Mouse (Mus musculus): Measurements from ENCODE around the gene Drg2. TPM values are rescaled to one million over a fixed set of nuclear protein-coding genes. Genes with fewer than 3 reads are reported as not detected.
A peak's percentile ranks its signal among the peaks of the same experiment; 100 is the strongest.

The Drg2 gene
- polyA plus RNA-seq, 1 experiment from 2014 or later, result 95.6 TPM

- no peaks in the 10 kb centered on the region for H3K9me3 ChIP-seq (ENCODE audit: control insufficient read depth, low read length)
- ATAC-seq (ENCODE audit: low read depth), result no peak
- no peak overlapping the region for H3K9ac ChIP-seq (replicated peaks; ENCODE audit: low read depth, low read length)
- H3K4me3 ChIP-seq (ENCODE audit: low read depth, low read length), result no peak overlapping the region
- H3K27ac ChIP-seq (ENCODE audit: low read depth, low read length), result no peak overlapping the region
- H3K4me2 ChIP-seq (ENCODE audit: low read depth, low read length), result no peak overlapping the region
- WGBS, result 45% methylated on average over 17 of the region's 17 CpGs
- H3K27me3 ChIP-seq (ENCODE audit: control insufficient read depth, insufficient read depth, low read length), result no peaks in the 10 kb centered on the region
- no peaks in the 10 kb centered on the region for H3K36me3 ChIP-seq (ENCODE audit: control insufficient read depth, insufficient read depth, low read length)
- H3K4me1 ChIP-seq (ENCODE audit: control insufficient read depth, insufficient read depth, low read length), result no peaks in the 10 kb centered on the region
Observed at GRCm38 (mm10) chr11:60478121-60478520, 23.7 kb downstream of the Drg2 start.

- Histone ChIP-seq H3K27ac (ENCODE audit: low read depth, low read length) (no peak overlapping the region), H3K4me2 (ENCODE audit: low read depth, low read length) (no peak overlapping the region), H3K9me3 (ENCODE audit: control insufficient read depth, low read length) (no peaks in the 10 kb centered on the region), H3K27me3 (ENCODE audit: control insufficient read depth, insufficient read depth, low read length) (no peaks in the 10 kb centered on the region), H3K4me1 (ENCODE audit: control insufficient read depth, insufficient read depth, low read length) (no peaks in the 10 kb centered on the region), H3K4me3 (ENCODE audit: low read depth, low read length) (no peak overlapping the region), H3K9ac (replicated peaks; ENCODE audit: low read depth, low read length) (no peak overlapping the region), H3K36me3 (ENCODE audit: control insufficient read depth, insufficient read depth, low read length) (no peaks in the 10 kb centered on the region)
- no peak for ATAC-seq (ENCODE audit: low read depth)
- WGBS, result 67% methylated on average over 3 of the region's 3 CpGs
Observed at GRCm38 (mm10) chr11:60486267-60486666, 31.9 kb downstream of the Drg2 start.

DNA sequence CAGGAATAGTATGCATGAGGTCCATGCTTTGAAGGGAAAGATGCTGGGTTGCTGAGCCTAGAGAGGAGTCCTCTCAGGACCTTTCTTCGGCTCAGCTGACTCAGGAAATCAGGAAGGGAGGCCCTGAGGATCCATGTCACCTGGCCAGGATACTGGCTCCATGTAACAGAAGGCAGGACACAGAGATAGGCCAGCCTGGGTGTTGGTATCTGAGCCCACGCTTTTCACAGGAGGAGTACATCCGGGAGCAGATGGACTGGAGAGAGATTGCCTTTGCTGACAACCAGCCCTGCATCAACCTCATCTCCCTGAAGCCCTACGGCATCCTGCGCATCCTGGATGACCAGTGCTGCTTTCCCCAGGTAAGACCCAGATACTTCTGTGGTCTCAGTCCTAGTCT, 38.3 kb downstream of the Drg2 start:
- 89% methylated on average over 5 of the region's 5 CpGs for WGBS
- no peaks in the 10 kb centered on the region for H3K36me3 ChIP-seq (ENCODE audit: control insufficient read depth, insufficient read depth, low read length)
- H3K4me1 ChIP-seq (ENCODE audit: control insufficient read depth, insufficient read depth, low read length), result no peaks in the 10 kb centered on the region
- H3K27me3 ChIP-seq (ENCODE audit: control insufficient read depth, insufficient read depth, low read length), result no peaks in the 10 kb centered on the region
- H3K9me3 ChIP-seq (ENCODE audit: control insufficient read depth, low read length), result no peaks in the 10 kb centered on the region
- H3K4me2 ChIP-seq (ENCODE audit: low read depth, low read length), result no peak overlapping the region
- ATAC-seq (ENCODE audit: low read depth), result no peak
- no peak overlapping the region for H3K9ac ChIP-seq (replicated peaks; ENCODE audit: low read depth, low read length)
- H3K27ac ChIP-seq (ENCODE audit: low read depth, low read length), result no peak overlapping the region
- H3K4me3 ChIP-seq (ENCODE audit: low read depth, low read length), result no peak overlapping the region

DNA sequence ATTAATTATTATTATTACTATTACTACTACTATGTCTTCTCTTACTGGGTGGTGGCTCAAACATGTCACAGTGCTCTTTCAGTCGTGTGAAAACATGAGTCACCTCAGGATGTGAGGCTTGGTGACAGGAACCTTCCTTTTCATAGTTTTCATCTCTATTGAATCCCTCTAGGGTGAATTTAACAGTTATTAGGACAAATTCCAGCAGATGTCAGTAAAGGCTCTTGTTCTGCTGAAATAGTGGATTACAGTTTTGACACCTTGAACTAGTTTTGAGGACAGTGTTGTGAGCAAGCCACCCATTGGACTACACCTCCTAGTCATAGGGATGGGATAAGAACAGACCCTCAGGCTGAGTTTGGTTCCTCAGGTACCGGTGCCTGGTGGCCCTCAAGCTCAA, 41.3 kb downstream of the Drg2 start:
- no peaks in the 10 kb centered on the region for H3K27me3 ChIP-seq (ENCODE audit: control insufficient read depth, insufficient read depth, low read length)

DNA sequence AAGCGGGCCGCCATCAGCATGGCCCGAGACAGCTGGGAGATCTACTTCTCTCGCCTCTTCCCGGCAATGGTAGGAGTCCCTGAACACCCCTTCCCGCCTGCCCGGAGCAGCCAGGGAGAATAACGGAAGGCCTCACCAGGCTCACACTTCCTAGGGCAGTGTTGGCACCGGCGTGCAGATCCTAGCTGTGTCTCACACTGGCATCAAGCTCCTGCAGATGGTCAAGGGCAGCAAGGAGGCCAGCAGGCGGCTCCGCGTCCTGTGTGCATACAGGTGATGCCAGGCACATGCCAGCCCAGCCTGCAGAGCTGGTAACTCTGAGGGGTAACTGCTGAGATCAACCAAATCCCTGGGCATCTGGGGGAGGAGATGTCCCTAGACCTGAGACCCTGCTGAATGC, 52.9 kb downstream of the Drg2 start:
- 84% methylated on average over 13 of the region's 13 CpGs for WGBS
- H3K4me3 ChIP-seq (ENCODE audit: low read depth, low read length), result no peak overlapping the region
- H3K36me3 ChIP-seq (ENCODE audit: control insufficient read depth, insufficient read depth, low read length), result no peaks in the 10 kb centered on the region
- H3K27me3 ChIP-seq (ENCODE audit: control insufficient read depth, insufficient read depth, low read length), result no peaks in the 10 kb centered on the region; the same call in 1 of the 2 replicates
- H3K27ac ChIP-seq (ENCODE audit: low read depth, low read length), result no peak overlapping the region
- no peak for ATAC-seq (ENCODE audit: low read depth)
- 0 out of 2 replicates have a peak, but pooled peaks cover 7% of the 10 kb centered on the region for H3K4me1 ChIP-seq (ENCODE audit: control insufficient read depth, insufficient read depth, low read length)
- no peak overlapping the region for H3K4me2 ChIP-seq (ENCODE audit: low read depth, low read length)
- H3K9me3 ChIP-seq (ENCODE audit: control insufficient read depth, low read length), result no peaks in the 10 kb centered on the region
- H3K9ac ChIP-seq (replicated peaks; ENCODE audit: low read depth, low read length), result no peak overlapping the region

More for the DNA sequence above, 41.3 kb downstream of the Drg2 start:
- ATAC-seq (ENCODE audit: low read depth), result no peak
- Histone ChIP-seq H3K27ac (ENCODE audit: low read depth, low read length) (no peak overlapping the region), H3K9me3 (ENCODE audit: control insufficient read depth, low read length) (no peaks in the 10 kb centered on the region), H3K4me3 (ENCODE audit: low read depth, low read length) (no peak overlapping the region), H3K4me2 (ENCODE audit: low read depth, low read length) (no peak overlapping the region), H3K36me3 (ENCODE audit: control insufficient read depth, insufficient read depth, low read length) (no peaks in the 10 kb centered on the region), H3K4me1 (ENCODE audit: control insufficient read depth, insufficient read depth, low read length) (no peaks in the 10 kb centered on the region), H3K9ac (replicated peaks; ENCODE audit: low read depth, low read length) (no peak overlapping the region)
- 72% methylated on average over 2 of the region's 2 CpGs for WGBS

- H3K27me3 ChIP-seq (ENCODE audit: control insufficient read depth, insufficient read depth, low read length), result no peaks in the 10 kb centered on the region; the same call in 1 of the 2 replicates
- no peaks in the 10 kb centered on the region for H3K36me3 ChIP-seq (ENCODE audit: control insufficient read depth, insufficient read depth, low read length)
- peak overlapping the region; percentile 22; the same call in 1 of the 2 replicates for H3K4me3 ChIP-seq (ENCODE audit: low read depth, low read length)
- peak overlapping the region; percentile 56 for H3K4me2 ChIP-seq (ENCODE audit: low read depth, low read length)
- whole genome bisulfite sequencing, result 6% methylated on average over 11 of the region's 11 CpGs
- H3K27ac ChIP-seq (ENCODE audit: low read depth, low read length), result no peak overlapping the region
- H3K9ac ChIP-seq (replicated peaks; ENCODE audit: low read depth, low read length), result no peak overlapping the region
- no peaks in the 10 kb centered on the region for H3K9me3 ChIP-seq (ENCODE audit: control insufficient read depth, low read length)
- H3K4me1 ChIP-seq (ENCODE audit: control insufficient read depth, insufficient read depth, low read length), result 0 out of 2 replicates have a peak, but pooled peaks cover 7% of the 10 kb centered on the region
- no peak for ATAC-seq (ENCODE audit: low read depth)
Observed at GRCm38 (mm10) chr11:60508950-60509349, 54.6 kb downstream of the Drg2 start.

- H3K36me3 ChIP-seq (ENCODE audit: control insufficient read depth, insufficient read depth, low read length), result no peaks in the 10 kb centered on the region
- peak overlapping the region; percentile 56 for H3K4me2 ChIP-seq (ENCODE audit: low read depth, low read length)
- H3K9me3 ChIP-seq (ENCODE audit: control insufficient read depth, low read length), result no peaks in the 10 kb centered on the region
- no peak for ATAC-seq (ENCODE audit: low read depth)
- peak overlapping the region; percentile 34 for H3K9ac ChIP-seq (replicated peaks; ENCODE audit: low read depth, low read length)
- WGBS, result 1% methylated on average over 25 of the region's 25 CpGs
- H3K4me1 ChIP-seq (ENCODE audit: control insufficient read depth, insufficient read depth, low read length), result 0 out of 2 replicates have a peak, but pooled peaks cover 7% of the 10 kb centered on the region
- H3K4me3 ChIP-seq (ENCODE audit: low read depth, low read length), result peak overlapping the region; percentile 22
- no peaks in the 10 kb centered on the region; the same call in 1 of the 2 replicates for H3K27me3 ChIP-seq (ENCODE audit: control insufficient read depth, insufficient read depth, low read length)
- H3K27ac ChIP-seq (ENCODE audit: low read depth, low read length), result no peak overlapping the region
Observed at GRCm38 (mm10) chr11:60509500-60509899, 55.1 kb downstream of the Drg2 start.

- Histone ChIP-seq H3K27me3 (ENCODE audit: control insufficient read depth, insufficient read depth, low read length) (no peaks in the 10 kb centered on the region; the same call in 1 of the 2 replicates), H3K9me3 (ENCODE audit: control insufficient read depth, low read length) (no peaks in the 10 kb centered on the region), H3K36me3 (ENCODE audit: control insufficient read depth, insufficient read depth, low read length) (no peaks in the 10 kb centered on the region), H3K27ac (ENCODE audit: low read depth, low read length) (no peak overlapping the region), H3K4me1 (ENCODE audit: control insufficient read depth, insufficient read depth, low read length) (0 out of 2 replicates have a peak, but pooled peaks cover 7% of the 10 kb centered on the region), H3K9ac (replicated peaks; ENCODE audit: low read depth, low read length) (no peak overlapping the region), H3K4me3 (ENCODE audit: low read depth, low read length) (no peak overlapping the region), H3K4me2 (ENCODE audit: low read depth, low read length) (no peak overlapping the region)
- 83% methylated on average over 1 of the region's 1 CpGs for WGBS
- ATAC-seq (ENCODE audit: low read depth), result no peak
Observed at GRCm38 (mm10) chr11:60511893-60512292, 57.5 kb downstream of the Drg2 start.

DNA sequence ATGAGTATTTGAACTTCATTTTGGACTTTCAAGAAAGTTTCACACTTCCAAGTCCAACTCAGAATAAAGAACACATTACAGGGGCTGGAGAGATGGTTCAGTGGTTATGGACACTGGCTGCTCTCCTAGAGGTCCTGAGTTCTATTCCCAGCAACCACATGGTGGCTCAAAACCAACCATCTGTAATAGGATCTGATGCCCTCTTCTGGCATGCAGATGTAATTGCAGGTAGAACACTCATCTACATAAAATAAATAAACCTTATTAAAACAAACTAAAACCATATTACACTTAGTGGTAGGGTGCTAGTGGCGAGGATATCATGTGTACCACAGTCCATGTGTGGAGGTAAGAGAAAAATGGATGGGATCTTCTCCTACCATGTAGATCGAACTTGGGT, 58.1 kb downstream of the Drg2 start:
- WGBS, result 77% methylated on average over 2 of the region's 2 CpGs
- Histone ChIP-seq H3K27ac (ENCODE audit: low read depth, low read length) (no peak overlapping the region), H3K4me1 (ENCODE audit: control insufficient read depth, insufficient read depth, low read length) (0 out of 2 replicates have a peak, but pooled peaks cover 7% of the 10 kb centered on the region), H3K9ac (replicated peaks; ENCODE audit: low read depth, low read length) (no peak overlapping the region), H3K9me3 (ENCODE audit: control insufficient read depth, low read length) (no peaks in the 10 kb centered on the region), H3K27me3 (ENCODE audit: control insufficient read depth, insufficient read depth, low read length) (no peaks in the 10 kb centered on the region; the same call in 1 of the 2 replicates), H3K4me3 (ENCODE audit: low read depth, low read length) (no peak overlapping the region), H3K4me2 (ENCODE audit: low read depth, low read length) (no peak overlapping the region), H3K36me3 (ENCODE audit: control insufficient read depth, insufficient read depth, low read length) (no peaks in the 10 kb centered on the region)
- no peak for ATAC-seq (ENCODE audit: low read depth)
